Mouse (Mus musculus) E14TG2a.4 (cell line): ENCODE results near the gene Cdh23.

ENCODE experiments used
- CTCF ChIP-seq: conservative IDR thresholded peaks from 2 replicates; pipeline ENCODE4 v1.5.1; 2014; ENCODE audit warnings: low read length
- POU5F1 ChIP-seq: IDR thresholded peaks from 2 replicates; pipeline ENCODE4 v1.6.1; 2014; ENCODE audit warnings: low read length, borderline replicate concordance

DNA sequence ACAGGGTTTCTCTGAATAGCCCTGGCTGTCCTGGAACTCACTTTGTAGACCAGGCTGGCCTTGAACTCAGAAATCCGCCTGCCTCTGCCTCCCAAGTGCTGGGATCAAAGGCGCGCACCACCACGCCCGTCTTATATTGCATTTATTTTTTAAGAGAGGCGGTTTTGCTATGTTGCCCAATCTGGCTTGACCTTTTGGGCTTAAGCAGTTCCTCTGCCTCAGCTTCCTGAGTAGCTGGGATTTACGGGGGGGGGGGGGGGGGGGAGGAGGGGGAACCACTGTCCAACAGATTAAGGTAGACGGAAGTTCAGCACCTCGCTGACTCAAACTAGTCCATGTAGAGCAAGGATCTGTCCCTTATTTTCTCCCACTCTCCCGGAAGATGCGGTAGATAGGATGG is 427.6 kb downstream of the Cdh23 start:
- no peak for TF ChIP-seq CTCF
- TF ChIP-seq POU5F1: no peak
